Mouse (Mus musculus) MEL (cell line): ENCODE measurements around the gene Zbtb1. TPM values are rescaled to one million over a fixed set of nuclear protein-coding genes. Genes with fewer than 3 reads are reported as not detected.

ENCODE experiments used
- DNase-seq: peaks from one replicate; pipeline ENCODE4 v3.0.0; 2011; ENCODE audit warnings: low read depth, low spot score
- H3K27ac ChIP-seq: 2 replicates; pipeline ENCODE4 v1.5.1; 2012; ENCODE audit warnings: low read depth, mild to moderate bottlenecking, control low read depth, low read length, moderate library complexity; ENCODE audit not compliant: control insufficient read depth
- H3K27me3 ChIP-seq, 2 experiments: fragments of 150-350 bp in 1 of 2; sonication (generic) in 1 of 2; 2 replicates each; pipeline ENCODE4 v1.6.1; 2012; ENCODE audit warnings: low read length in 2 of 2, mild to moderate bottlenecking in 2 of 2, improper control_type of control experiment in 1 of 2, moderate library complexity in 1 of 2; ENCODE audit not compliant: insufficient read depth in 2 of 2, control insufficient read depth in 1 of 2
- H3K36me3 ChIP-seq, 2 experiments: 2 replicates each; pipeline ENCODE4 v1.6.1; 2012 to 2014; ENCODE audit warnings: low read length in 2 of 2, improper control_type of control experiment in 1 of 2, inconsistent platforms in 1 of 2, mild to moderate bottlenecking in 1 of 2; ENCODE audit not compliant: insufficient read depth in 2 of 2, control insufficient read depth in 1 of 2
- H3K4me1 ChIP-seq, 2 experiments: fragments of 150-350 bp in 1 of 2; sonication (generic) in 1 of 2; 2 replicates each; pipeline ENCODE4 v1.6.1; 2012; ENCODE audit warnings: low read length in 2 of 2, improper control_type of control experiment in 1 of 2, mild to moderate bottlenecking in 1 of 2; ENCODE audit not compliant: insufficient read depth in 2 of 2, control insufficient read depth in 1 of 2
- H3K4me3 ChIP-seq, 2 experiments: fragments of 150-350 bp in 1 of 2; sonication (generic) in 1 of 2; 2 replicates each; pipeline ENCODE4 v1.5.1; 2012; ENCODE audit warnings: low read depth in 2 of 2, low read length in 2 of 2, mild to moderate bottlenecking in 2 of 2, moderate library complexity in 2 of 2, control low read depth in 1 of 2, improper control_type of control experiment in 1 of 2; ENCODE audit not compliant: control insufficient read depth in 1 of 2, insufficient read depth in 1 of 2
- H3K79me2 ChIP-seq: 2 replicates; pipeline ENCODE4 v1.6.1; 2012; ENCODE audit warnings: mild to moderate bottlenecking, low read length, moderate library complexity; ENCODE audit not compliant: control insufficient read depth, poor library complexity, insufficient read depth
- H3K9ac ChIP-seq: 2 replicates; pipeline ENCODE4 v1.6.1; 2012; ENCODE audit warnings: low read depth, mild to moderate bottlenecking, control low read depth, low read length, moderate library complexity; ENCODE audit not compliant: control insufficient read depth, poor library complexity, severe bottlenecking
- H3K9me3 ChIP-seq: fragments of 150-350 bp; sonication (generic); replicated peaks from 2 replicates; pipeline ENCODE4 v1.6.1; 2012; ENCODE audit warnings: mild to moderate bottlenecking, low read length, improper control_type of control experiment, moderate library complexity; ENCODE audit not compliant: insufficient read depth
- BHLHE40 ChIP-seq: IDR thresholded peaks from 2 replicates; pipeline ENCODE4 v1.6.1; 2012; ENCODE audit warnings: low read depth, mild to moderate bottlenecking, inconsistent platforms, low read length, improper control_type of control experiment, borderline replicate concordance
- CHD1 ChIP-seq: IDR thresholded peaks from 2 replicates; pipeline ENCODE4 v1.6.1; 2012; ENCODE audit warnings: low read depth, mild to moderate bottlenecking, inconsistent platforms, low read length, improper control_type of control experiment
- CHD2 ChIP-seq: IDR thresholded peaks from 2 replicates; pipeline ENCODE4 v1.6.1; 2011; ENCODE audit warnings: low read length, improper control_type of control experiment
- E2F4 ChIP-seq: IDR thresholded peaks from 2 replicates; pipeline ENCODE4 v1.6.1; 2011; ENCODE audit warnings: low read depth, low read length, improper control_type of control experiment, borderline replicate concordance
- ETS1 ChIP-seq: IDR thresholded peaks from 2 replicates; pipeline ENCODE4 v1.6.1; 2012; ENCODE audit warnings: low read depth, mild to moderate bottlenecking, inconsistent platforms, low read length, improper control_type of control experiment, moderate library complexity
- GABPA ChIP-seq: IDR thresholded peaks from 2 replicates; pipeline ENCODE4 v1.6.1; 2012; ENCODE audit warnings: low read depth, mild to moderate bottlenecking, inconsistent platforms, low read length, improper control_type of control experiment, moderate library complexity
- HCFC1 ChIP-seq: IDR thresholded peaks from 2 replicates; pipeline ENCODE4 v1.6.1; 2012; ENCODE audit warnings: low read depth, mild to moderate bottlenecking, inconsistent platforms, low read length, improper control_type of control experiment, moderate library complexity
- JUND ChIP-seq: IDR thresholded peaks from 2 replicates; pipeline ENCODE4 v1.6.1; 2011; ENCODE audit warnings: low read depth, mild to moderate bottlenecking, improper control_type of control experiment, low read length
- MXI1 ChIP-seq: IDR thresholded peaks from 2 replicates; pipeline ENCODE4 v1.6.1; 2011; ENCODE audit warnings: mild to moderate bottlenecking, low read depth, low read length, improper control_type of control experiment
- MYC ChIP-seq: IDR thresholded peaks from 2 replicates; pipeline ENCODE4 v1.6.1; 2011; ENCODE audit warnings: low read depth, mild to moderate bottlenecking, low read length, improper control_type of control experiment, moderate library complexity
- NELFE ChIP-seq: IDR thresholded peaks from 2 replicates; pipeline ENCODE4 v1.6.1; 2011; ENCODE audit warnings: low read depth, low read length, improper control_type of control experiment
- POLR2A ChIP-seq, 2 experiments: IDR thresholded peaks; 2 replicates each; pipeline ENCODE4 v1.6.1; 2011 to 2012; ENCODE audit warnings: low read length in 2 of 2, mild to moderate bottlenecking in 2 of 2, control low read depth in 1 of 2, improper control_type of control experiment in 1 of 2, low read depth in 1 of 2, moderate library complexity in 1 of 2; ENCODE audit not compliant: control insufficient read depth in 1 of 2, insufficient read depth in 1 of 2, poor library complexity in 1 of 2
- RCOR1 ChIP-seq: IDR thresholded peaks from 2 replicates; pipeline ENCODE4 v1.6.1; 2012; ENCODE audit warnings: low read depth, mild to moderate bottlenecking, inconsistent platforms, low read length, improper control_type of control experiment
- SIN3A ChIP-seq: IDR thresholded peaks from 2 replicates; pipeline ENCODE4 v1.6.1; 2012; ENCODE audit warnings: low read length, improper control_type of control experiment, inconsistent platforms
- SMC3 ChIP-seq: IDR thresholded peaks from 2 replicates; pipeline ENCODE4 v1.6.1; 2011; ENCODE audit warnings: low read depth, low read length, improper control_type of control experiment
- TAL1 ChIP-seq: IDR thresholded peaks from 2 replicates; pipeline ENCODE4 v1.6.1; 2012; ENCODE audit warnings: mild to moderate bottlenecking, inconsistent platforms, low read length, moderate library complexity, mixed read lengths
- TBP ChIP-seq: IDR thresholded peaks from 2 replicates; pipeline ENCODE4 v1.8.0; 2011; ENCODE audit warnings: low read depth, low read length, improper control_type of control experiment
- TCF12 ChIP-seq: IDR thresholded peaks from 2 replicates; pipeline ENCODE4 v1.6.1; 2014; ENCODE audit warnings: low read depth, mild to moderate bottlenecking, inconsistent platforms, low read length, improper control_type of control experiment, moderate library complexity
- UBTF ChIP-seq: IDR thresholded peaks from 2 replicates; pipeline ENCODE4 v1.6.1; 2012; ENCODE audit warnings: low read depth, mild to moderate bottlenecking, inconsistent platforms, low read length, improper control_type of control experiment, moderate library complexity, borderline replicate concordance; ENCODE audit not compliant: insufficient read depth
- USF2 ChIP-seq, 2 experiments: IDR thresholded peaks; 2 replicates each; pipeline ENCODE4 v1.6.1; 2011 to 2012; ENCODE audit warnings: improper control_type of control experiment in 2 of 2, low read length in 2 of 2, borderline replicate concordance in 1 of 2, inconsistent platforms in 1 of 2, low read depth in 1 of 2, mild to moderate bottlenecking in 1 of 2; ENCODE audit not compliant: insufficient read depth in 1 of 2
- polyA plus RNA-seq, 2 experiments: library from polyadenylated mRNA; stranded (reverse) in 1 of 2; unstranded in 1 of 2; fragments of >175 nt in 1 of 2; fragments of >200 nt in 1 of 2; gene quantifications; 2 replicates each; pipeline versions ENCODE4 v1.2.1 to v1.2.4; 2012; ENCODE audit warnings: low replicate concordance in 2 of 2, low read depth in 1 of 2; ENCODE audit not compliant: insufficient read length in 2 of 2, insufficient read depth in 1 of 2, missing spikeins in 1 of 2
- total RNA-seq: library from RNA; depleted of rRNA; stranded (reverse); fragments of 300-350 nt; gene quantifications from 2 replicates; pipeline ENCODE4 v1.2.3, GENCODE M21; 2012

Zbtb1 gene
- total and polyA plus RNA-seq, 3 experiments: 5.1 to 7.0 TPM; not detected in 1

GRCm38 (mm10) chr12:76361405-76362302, 8.4 kb upstream of the Zbtb1 start (continued):
- TF ChIP-seq HCFC1 (no peak), USF2 (IDR thresholded peaks at IDR 0.05; ENCODE audit: borderline replicate concordance in 1 of 2, insufficient read depth in 1 of 2, low read depth in 1 of 2, low read length in 2 of 2) (no peak), CHD2 (no peak), CHD1 (no peak; the same call in 1 of the 2 replicates), RCOR1 (no peak; the same call in 1 of the 2 replicates), GABPA (no peak), POLR2A (IDR thresholded peaks at IDR 0.05; ENCODE audit: control insufficient read depth in 1 of 2, insufficient read depth in 1 of 2, low read depth in 1 of 2, low read length in 2 of 2, poor library complexity in 1 of 2) (peak; percentile 67 to 91; a peak in 2 of 4 replicates), MXI1 (peak; percentile 87), TCF12 (peak; percentile 93), SMC3 (no peak), TBP (peak; percentile 97), JUND (no peak), ETS1 (peak; percentile 94)

- Histone ChIP-seq H3K27me3 (no peaks in the 10 kb centered on the region), H3K4me1 (peaks cover 33 to 38% of the 10 kb centered on the region in 2 experiments), H3K4me3 (peak overlapping the region; percentile 1 to 50), H3K9me3 (no peaks in the 10 kb centered on the region), H3K27ac (peak overlapping the region; percentile 98), H3K36me3 (peaks cover 0 to 50% of the 10 kb centered on the region in 2 experiments; a peak in 2 of 4 replicates), H3K9ac (peak overlapping the region; percentile 85), H3K79me2 (peaks cover 24% of the 10 kb centered on the region)
- DNase-seq: peak; percentile 82
- TF ChIP-seq CHD1: peak; percentile 47
- no peak for TF ChIP-seq NELFE
- TF ChIP-seq E2F4: no peak
- no peak for TF ChIP-seq TAL1
- TF ChIP-seq MXI1: peak; percentile 13; the same call in 1 of the 2 replicates
- peak; percentile 47; the same call in 1 of the 2 replicates for TF ChIP-seq MYC
- no peak for TF ChIP-seq BHLHE40
- no peak for TF ChIP-seq USF2 (IDR thresholded peaks at IDR 0.05; ENCODE audit: borderline replicate concordance in 1 of 2, insufficient read depth in 1 of 2, low read depth in 1 of 2, low read length in 2 of 2)
- TF ChIP-seq SIN3A: no peak
- TF ChIP-seq CHD2: no peak
- peak; percentile 5 to 36; a peak in 1 of 4 replicates for TF ChIP-seq POLR2A (IDR thresholded peaks at IDR 0.05; ENCODE audit: control insufficient read depth in 1 of 2, insufficient read depth in 1 of 2, low read depth in 1 of 2, low read length in 2 of 2, poor library complexity in 1 of 2)
- TF ChIP-seq TBP: peak; percentile 55; the same call in 1 of the 2 replicates
- no peak for TF ChIP-seq UBTF
- TF ChIP-seq GABPA: no peak
Measured at GRCm38 (mm10) chr12:76362303-76362676, 7.8 kb upstream of the Zbtb1 start.
